Mouse (Mus musculus) erythroid progenitor cell, adult 5-6 weeks (primary cell): ENCODE measurements around the gene C1qtnf5. TPM values are rescaled to one million over a fixed set of nuclear protein-coding genes. Genes with fewer than 3 reads are reported as not detected.
A peak's percentile ranks its signal among the peaks of the same experiment; 100 is the strongest.

Source experiments
- ATAC-seq: replicated peaks from 2 replicates; pipeline ENCODE4 v1.8.0; 2016; ENCODE audit warnings: moderate number of reproducible peaks, mild to moderate bottlenecking, moderate TSS enrichment, inconsistent platforms; ENCODE audit not compliant: poor library complexity, low FRiP score, severe bottlenecking
- total RNA-seq, 2 experiments: library from RNA; stranded (forward) in 1 of 2; stranded (reverse) in 1 of 2; fragments of 150-400 nt in 1 of 2; fragments of 186-747, 209-891 nt in 1 of 2; gene quantifications; 2 replicates each; pipeline versions ENCODE4 v1.2.3 to v1.2.4; 2015 to 2017; ENCODE audit warnings: low replicate concordance in 2 of 2

Gene C1qtnf5
- total RNA-seq (2015; ENCODE audit: low replicate concordance) (not detected in 2 replicates), total RNA-seq (2017; ENCODE audit: low replicate concordance) (1.4 TPM in 1 of 2 replicates, not detected in the other)

- no peak for ATAC-seq
Observed at GRCm38 (mm10) chr9:44107110-44107509, at the start of gene C1qtnf5. Gene C1qtnf5, plus strand, starts transcription at chr9:44107245.

- ATAC-seq, result no peak
Observed at GRCm38 (mm10) chr9:44058606-44059005, 48.4 kb upstream of the C1qtnf5 start.

GRCm38 (mm10) chr9:44065177-44065576 lies 41.9 kb upstream of the C1qtnf5 start:
- ATAC-seq, result no peak

- ATAC-seq, result peak; percentile 85
Observed at GRCm38 (mm10) chr9:44066785-44067225, 40.2 kb upstream of the C1qtnf5 start, which contains the start of gene Usp2. Gene Usp2, plus strand, starts transcription at chr9:44067021.

DNA sequence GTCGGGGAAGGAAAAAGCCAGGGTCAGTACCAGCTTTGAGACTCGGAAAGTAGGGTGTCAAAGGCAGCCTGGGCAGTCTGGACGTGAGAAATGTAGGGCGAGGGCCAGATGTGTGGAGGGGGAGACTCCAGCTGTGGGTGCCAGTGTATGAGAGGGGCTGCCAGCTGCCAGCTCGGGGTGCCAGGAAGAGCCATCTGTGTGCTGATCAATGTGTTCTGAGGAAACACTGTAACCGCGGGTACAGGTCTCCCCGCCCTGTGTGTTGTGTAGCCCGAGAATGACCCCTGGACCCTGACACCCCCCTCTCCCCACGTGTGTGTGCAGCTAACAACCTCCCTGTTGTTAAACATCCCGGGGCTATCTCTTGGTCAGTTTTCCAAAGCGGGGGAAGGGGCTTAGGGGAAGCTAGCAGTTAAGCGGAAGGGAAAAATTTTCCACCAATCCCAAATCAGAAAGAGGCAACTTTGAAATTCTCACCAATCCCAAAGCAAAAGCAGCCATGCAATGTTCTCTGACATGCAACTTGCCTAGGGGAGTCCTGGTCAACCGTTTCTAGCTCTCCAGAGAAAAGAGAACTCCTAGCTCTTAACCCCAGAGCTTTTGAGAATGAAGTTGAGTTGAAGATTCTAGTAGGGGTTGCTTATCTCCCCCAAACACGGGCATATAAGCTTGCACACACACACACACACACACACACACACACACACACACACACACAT lies 39.6 kb upstream of the C1qtnf5 start:
- no peak for ATAC-seq

GRCm38 (mm10) chr9:44067960-44068330 lies 39.1 kb upstream of the C1qtnf5 start:
- ATAC-seq, result no peak

- no peak for ATAC-seq
Observed at GRCm38 (mm10) chr9:44069252-44069651, 37.8 kb upstream of the C1qtnf5 start.

DNA sequence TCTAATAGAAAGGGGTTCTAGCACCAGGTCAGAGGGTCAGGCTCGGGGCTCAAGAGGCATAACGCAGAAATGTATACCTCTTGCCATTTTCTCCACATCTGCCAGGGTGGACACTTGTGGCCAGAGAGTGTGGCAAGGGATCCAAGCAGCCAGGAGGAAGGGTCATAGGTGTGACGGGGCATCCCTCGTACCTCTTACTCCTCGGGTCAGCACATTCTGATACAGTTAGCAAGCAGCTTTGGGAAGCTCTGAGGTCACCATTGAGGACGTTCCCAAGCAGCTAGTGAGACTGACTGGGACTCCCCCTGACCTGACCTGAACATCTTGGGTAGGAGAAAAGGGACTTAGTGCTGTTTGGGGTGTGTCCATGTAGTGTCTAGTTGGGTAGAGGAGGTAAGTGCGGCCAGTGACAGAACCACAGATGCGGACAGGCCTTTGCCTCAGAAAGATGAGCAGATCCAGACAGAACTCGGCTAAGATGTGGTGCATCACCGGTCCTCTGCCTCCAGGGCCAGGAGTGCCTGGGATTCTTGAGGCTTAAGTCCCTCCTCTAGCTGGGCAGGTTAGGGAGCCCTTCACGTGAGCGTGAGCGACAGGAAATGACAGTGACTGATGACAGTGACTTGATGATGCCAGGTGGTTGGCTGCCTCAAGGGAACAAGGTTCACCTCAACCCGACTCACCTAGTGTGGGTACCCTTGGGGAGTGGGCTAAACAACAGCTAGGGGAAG lies 36.8 kb upstream of the C1qtnf5 start:
- no peak for ATAC-seq

GRCm38 (mm10) chr9:44070844-44071231 lies 36.2 kb upstream of the C1qtnf5 start:
- no peak for ATAC-seq

DNA sequence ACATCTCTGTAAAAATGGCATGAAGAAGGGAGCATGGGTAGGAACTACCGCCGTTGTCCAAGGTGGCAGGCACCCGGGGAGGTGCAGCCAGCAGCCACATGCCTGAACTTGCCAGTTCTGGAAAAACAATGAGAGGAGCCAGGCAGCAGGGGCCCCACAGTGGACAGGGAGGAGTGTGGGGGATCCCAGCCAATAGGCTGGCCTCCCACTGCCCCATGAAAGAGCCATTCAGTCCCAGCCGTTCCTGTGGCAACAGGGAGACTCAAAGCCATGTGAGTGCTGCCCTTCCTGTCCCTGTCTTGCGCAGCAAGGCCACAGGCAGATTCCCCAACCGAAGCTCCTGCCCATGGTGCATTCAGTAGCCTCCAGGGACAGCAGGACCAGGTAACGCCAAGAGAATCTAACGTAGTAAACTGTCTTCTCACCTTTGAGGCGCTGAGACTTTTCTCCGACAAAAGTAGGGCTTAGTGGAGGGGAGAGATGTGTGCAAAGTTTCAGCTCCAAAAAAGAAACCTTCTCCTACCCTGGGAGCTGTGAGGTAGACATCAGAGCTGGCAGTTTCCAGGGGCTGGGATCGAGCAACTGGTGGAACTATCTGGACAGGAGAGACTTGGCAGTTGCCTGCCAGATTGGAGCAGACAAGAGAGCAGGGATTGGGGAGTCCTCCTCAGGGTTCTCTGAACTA lies 35.0 kb upstream of the C1qtnf5 start:
- no peak for ATAC-seq

- ATAC-seq, result no peak
Observed at GRCm38 (mm10) chr9:44072599-44072915, 34.5 kb upstream of the C1qtnf5 start.

DNA sequence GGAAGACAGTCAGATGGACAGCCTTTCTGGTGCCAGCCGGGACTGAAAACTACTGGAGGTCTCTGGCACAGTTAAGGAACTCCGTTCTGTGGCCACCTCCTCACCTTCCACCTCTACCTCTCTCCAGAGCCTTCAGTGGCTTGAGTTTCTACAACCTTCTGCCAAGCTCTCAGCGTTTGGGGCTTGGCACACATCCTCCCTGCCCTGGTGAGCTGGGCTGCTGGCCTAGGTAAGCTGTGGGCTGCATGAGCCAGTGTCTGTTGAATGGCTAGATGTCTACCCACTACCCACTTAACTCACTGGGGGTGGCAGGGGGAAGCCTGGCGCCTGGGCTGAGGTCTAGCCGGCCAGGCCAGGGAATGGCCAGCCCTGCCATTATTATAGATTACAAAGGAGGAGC lies 33.9 kb upstream of the C1qtnf5 start:
- no peak for ATAC-seq

DNA sequence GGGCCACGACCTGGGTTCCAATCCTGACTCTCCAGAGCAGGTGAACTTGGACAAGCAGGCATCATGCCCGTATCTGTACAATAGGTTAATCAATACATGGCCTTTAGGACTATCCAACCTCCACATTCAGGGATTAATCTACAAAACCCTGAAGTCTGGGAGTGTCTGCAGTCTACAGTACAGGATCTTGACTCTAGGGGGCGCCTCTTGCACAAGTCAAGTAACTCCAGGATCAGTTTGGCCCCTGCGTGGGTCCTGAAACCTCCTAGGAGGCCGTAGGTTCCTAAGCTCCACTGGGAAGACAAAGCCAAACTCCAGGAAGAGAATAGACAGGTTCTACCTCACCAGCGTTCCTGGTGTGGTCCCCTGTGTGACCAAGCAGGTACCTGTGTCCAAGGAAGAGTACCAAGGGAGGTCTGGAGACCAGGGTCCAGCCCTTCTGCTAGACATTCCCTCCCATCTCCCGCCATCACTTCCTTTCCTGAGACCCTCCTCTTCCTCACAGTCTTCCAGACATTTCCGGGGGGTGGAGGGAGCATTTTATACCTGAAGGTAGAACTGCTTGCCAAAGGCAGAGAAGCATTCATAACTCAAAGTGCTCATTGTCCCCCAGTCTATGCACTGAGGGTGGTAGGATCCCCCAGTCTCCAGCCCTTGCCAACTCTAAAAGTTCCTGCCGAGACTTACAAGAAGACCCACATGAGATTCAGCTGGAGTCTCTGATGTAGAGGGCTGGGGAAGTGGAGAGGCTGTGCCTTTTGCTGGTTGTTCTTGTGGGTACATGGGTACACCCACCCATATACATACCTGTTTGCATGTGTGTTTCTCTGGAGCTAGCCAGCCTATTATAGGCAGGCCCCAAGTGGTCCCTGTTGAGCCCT lies 32.4 kb upstream of the C1qtnf5 start:
- no peak for ATAC-seq

DNA sequence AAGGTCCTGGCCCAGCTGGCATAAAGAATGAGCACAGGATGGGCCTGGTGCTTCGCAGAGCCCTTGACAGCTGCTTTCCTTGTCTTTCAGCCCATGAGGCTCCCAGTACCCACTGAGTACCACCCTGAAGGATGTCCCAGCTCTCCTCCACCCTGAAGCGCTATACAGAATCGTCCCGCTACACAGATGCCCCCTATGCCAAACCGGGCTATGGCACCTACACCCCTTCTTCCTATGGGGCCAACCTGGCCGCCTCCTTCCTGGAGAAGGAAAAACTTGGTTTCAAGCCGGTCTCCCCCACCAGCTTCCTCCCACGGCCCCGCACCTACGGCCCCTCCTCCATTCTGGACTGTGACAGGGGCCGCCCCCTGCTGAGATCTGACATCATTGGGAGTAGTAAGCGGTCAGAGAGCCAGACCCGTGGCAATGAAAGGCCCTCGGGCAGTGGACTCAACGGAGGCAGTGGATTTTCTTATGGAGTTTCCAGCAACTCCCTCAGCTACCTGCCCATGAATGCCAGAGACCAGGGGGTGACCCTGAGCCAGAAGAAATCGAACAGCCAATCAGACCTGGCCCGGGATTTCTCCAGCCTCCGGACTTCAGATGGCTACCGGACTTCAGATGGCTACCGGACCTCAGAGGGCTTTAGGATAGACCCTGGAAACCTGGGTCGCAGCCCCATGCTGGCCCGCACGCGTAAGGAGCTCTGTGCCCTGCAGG lies 31.6 kb upstream of the C1qtnf5 start:
- no peak for ATAC-seq

DNA sequence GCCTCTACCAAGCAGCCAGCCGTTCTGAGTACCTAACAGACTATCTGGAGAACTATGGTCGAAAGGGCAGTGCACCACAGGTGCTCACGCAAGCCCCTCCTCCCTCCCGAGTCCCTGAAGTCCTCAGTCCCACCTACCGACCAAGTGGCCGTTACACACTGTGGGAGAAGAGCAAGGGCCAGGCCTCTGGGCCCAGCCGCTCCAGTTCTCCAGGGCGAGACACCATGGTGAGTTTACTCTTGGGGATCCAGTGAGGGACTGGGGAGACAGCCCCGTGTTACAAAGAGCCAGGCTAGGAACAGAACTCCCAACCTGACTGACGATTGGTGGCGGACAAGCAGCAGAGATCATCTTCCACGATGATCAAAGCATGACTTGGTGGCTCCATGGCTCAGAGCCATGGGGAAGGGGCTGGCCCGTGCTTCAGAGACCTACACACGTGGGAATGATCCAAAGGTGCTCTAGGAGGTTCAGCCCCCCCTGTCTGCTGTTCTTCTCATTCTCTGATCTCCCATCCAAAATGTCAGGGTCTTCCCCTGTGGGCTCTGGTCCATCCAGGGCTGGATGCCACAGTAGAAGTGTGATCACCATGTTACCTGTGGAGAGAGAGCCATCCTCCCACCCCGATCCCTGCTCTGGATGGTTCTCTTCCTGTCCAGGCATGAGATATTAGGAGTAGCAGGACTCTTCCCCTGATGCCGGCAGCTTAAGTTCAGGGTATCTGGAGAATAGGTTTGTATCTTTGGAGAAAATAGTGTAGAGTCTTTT lies 30.9 kb upstream of the C1qtnf5 start:
- no peak for ATAC-seq

DNA sequence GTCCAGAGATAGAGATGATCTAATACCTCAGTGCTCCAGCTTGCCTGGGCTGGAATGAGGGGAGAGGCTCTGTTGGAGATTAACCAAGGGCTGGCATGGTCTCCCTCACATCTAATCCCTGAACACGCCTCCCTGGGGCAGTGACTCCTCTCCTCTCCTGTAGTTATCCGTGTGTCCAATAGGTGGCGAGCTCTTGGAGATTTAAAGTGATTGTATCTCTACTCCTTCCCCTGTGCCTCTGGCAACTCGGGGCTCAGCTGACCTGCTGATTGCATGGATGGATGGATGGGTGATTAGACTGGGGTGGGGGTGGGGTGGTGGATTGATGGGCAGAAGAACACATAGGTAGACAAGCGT lies 30.3 kb upstream of the C1qtnf5 start:
- 0 out of 2 replicates have a peak, but pooled peaks have one; percentile 40 for ATAC-seq

DNA sequence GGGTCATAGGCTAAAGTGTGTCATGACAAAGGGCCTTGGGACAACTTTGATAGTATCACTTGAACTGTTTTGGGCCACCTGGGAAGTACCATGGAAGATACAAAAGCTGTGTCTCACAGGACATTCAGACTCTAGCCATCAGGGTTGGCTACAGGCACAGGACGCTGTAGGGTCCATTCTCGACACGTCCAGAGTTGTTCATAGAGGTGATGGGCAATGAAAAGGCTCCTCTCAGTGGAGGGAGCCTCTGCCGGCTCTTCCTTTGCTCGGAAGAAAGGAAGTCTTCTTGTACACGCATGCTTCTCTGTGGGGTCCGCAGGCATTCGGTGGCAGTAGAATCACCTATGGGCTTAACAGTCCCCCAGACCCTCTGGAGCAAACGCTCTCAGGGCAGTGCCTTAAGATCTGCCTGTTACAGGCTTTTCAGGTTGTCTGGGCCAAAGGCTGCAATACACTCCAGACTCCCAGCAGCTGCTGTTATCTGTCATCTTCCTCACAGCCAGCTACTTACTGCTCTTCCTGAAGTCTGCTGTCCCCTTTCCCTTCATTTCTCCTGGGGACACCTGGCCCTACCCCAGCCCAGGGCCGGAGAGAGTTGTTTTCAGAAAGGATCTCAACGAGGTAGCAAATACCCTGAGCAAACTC lies 29.7 kb upstream of the C1qtnf5 start:
- ATAC-seq, result no peak
